Mouse (Mus musculus): ENCODE measurements around the gene Traf3ip2.

DNA sequence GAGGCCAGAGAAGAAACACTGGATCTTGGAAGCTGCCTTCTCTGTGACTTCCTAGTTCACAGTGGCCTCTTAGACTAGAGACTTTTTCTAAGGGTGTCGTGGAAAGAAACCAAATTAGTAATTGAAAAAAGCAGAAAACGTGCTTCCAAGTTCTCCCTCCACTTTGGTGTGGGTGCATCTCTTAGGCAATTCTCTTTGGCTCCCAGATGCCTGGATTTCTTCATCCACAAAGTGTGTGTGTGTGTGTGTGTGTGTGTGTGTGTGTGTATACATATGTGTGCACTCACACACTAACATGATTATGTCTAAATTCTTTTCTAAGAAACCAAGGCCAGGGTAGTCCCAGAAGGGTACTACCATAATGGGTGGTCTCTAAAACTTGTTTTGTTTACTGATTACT, 1.2 kb downstream of the Traf3ip2 start:
- TF ChIP-seq POLR2A (IDR thresholded peaks at IDR 0.05; ENCODE audit: extremely low read depth, insufficient read depth, low read length) = no peak
- no peak for TF ChIP-seq CTCF (IDR thresholded peaks at IDR 0.05; ENCODE audit: low read depth, low read length)
